In the genomic region with DNA sequence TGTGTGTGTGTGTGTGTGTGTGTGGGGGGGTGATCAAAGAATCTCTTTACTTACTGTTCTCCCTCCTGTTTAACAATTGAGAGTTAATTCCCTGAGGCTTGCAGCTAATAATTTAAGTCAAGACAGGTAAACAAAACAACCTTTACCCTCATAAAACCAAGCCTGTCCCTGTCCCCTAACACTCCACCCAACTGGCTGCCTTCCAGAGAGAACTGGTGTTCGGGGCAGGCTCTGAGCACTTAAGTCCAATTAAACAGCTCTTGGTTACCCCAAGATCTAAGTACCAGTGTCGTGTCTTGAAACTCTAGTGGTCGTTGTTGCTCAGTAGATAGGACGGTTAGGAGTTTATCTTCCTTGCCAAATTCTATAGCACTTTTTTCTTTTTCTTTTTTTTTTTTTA, we compare ENCODE assay signal across 27 mouse cellular contexts.
DNase-seq lines count a peak whose midpoint lies in the region; ATAC-seq lines count a peak whose summit lies in the region.
"Had no signal": no experiment of that assay in that cellular context is flagged by ENCODE, and none has a peak within 500 bp of the region (broad histone marks: within the 10 kb centered on the region; RNA-seq: fewer than 3 reads in every experiment).

No protein-coding gene starts in this region.

- DNase-seq in adrenal gland, postnatal 10 days: peak; percentile 7
- no peak for DNase-seq in adrenal gland, adult 8-10 months
- DNase-seq in kidney, adult 8-10 months: peak; percentile 4 to 25
- DNase-seq in kidney, postnatal 36 days: peak; percentile 13 to 57
- DNase-seq in kidney, postnatal 4 days: no peak
- DNase-seq in right cerebral cortex, postnatal 36 days (ENCODE audit: low spot score in 2 of 2): no peak
- DNase-seq: adrenal gland, postnatal 25 days; cerebellum, adult 11-12 months; cerebellum, adult 8-10 months; cerebellum, postnatal 36 days; embryo, embryonic 11 days; gastrocnemius, postnatal 25 days; heart, adult 18-20 months; heart, postnatal 10 days; heart, postnatal 36 days had no signal

- H3K4me3 ChIP-seq in kidney, embryonic 14.5 days (ENCODE audit: low read length): no peak overlapping the region
- H3K4me3 ChIP-seq in intestine, embryonic 16.5 days (ENCODE audit: low read length): no peak overlapping the region
- H3K4me3 ChIP-seq: embryonic facial prominence, embryonic 10.5 days; embryonic facial prominence, embryonic 13.5 days; erythroblast, embryonic 14.5 days; forebrain, embryonic 12.5 days; forebrain, embryonic 15.5 days; heart, embryonic 12.5 days; heart, embryonic 15.5 days; hindbrain, embryonic 10.5 days; hindbrain, embryonic 13.5 days had no signal

- ATAC-seq in kidney, embryonic 14.5 days (ENCODE audit: low FRiP score, low TSS enrichment): no peak
- ATAC-seq in intestine, embryonic 16.5 days: peak; percentile 56
- ATAC-seq: forebrain, embryonic 15.5 days; Patski had no signal

- H3K9ac ChIP-seq in kidney, embryonic 14.5 days (ENCODE audit: low read depth, low read length): no peak overlapping the region
- no peak overlapping the region for H3K9ac ChIP-seq in intestine, embryonic 16.5 days (ENCODE audit: low read depth, low read length)
- H3K9ac ChIP-seq: embryonic facial prominence, embryonic 13.5 days; forebrain, embryonic 12.5 days; forebrain, embryonic 15.5 days; heart, embryonic 12.5 days; heart, embryonic 15.5 days; hindbrain, embryonic 13.5 days had no signal

- 63% methylated on average over 4 of the region's 4 CpGs for WGBS in kidney, embryonic 14.5 days
- WGBS in intestine, embryonic 16.5 days: 54% methylated on average over 4 of the region's 4 CpGs

- no peaks in the 10 kb centered on the region for H3K4me1 ChIP-seq in kidney, embryonic 14.5 days (ENCODE audit: control insufficient read depth, insufficient read depth, low read length)
- no peaks in the 10 kb centered on the region; the same call in 1 of the 2 replicates for H3K4me1 ChIP-seq in intestine, embryonic 16.5 days (ENCODE audit: control insufficient read depth, insufficient read depth, low read length)
- H3K4me1 ChIP-seq: embryonic facial prominence, embryonic 13.5 days; forebrain, embryonic 12.5 days; forebrain, embryonic 15.5 days; heart, embryonic 15.5 days; hindbrain, embryonic 10.5 days; hindbrain, embryonic 13.5 days had no signal

- H3K36me3 ChIP-seq in kidney, embryonic 14.5 days (ENCODE audit: control insufficient read depth, insufficient read depth, low read length): no peaks in the 10 kb centered on the region
- H3K36me3 ChIP-seq in intestine, embryonic 16.5 days (ENCODE audit: control insufficient read depth, insufficient read depth, low read length): no peaks in the 10 kb centered on the region
- H3K36me3 ChIP-seq: embryonic facial prominence, embryonic 10.5 days; embryonic facial prominence, embryonic 13.5 days; forebrain, embryonic 12.5 days; forebrain, embryonic 15.5 days; heart, embryonic 12.5 days; heart, embryonic 15.5 days; hindbrain, embryonic 10.5 days; hindbrain, embryonic 13.5 days had no signal

- no peaks in the 10 kb centered on the region for H3K27me3 ChIP-seq in kidney, embryonic 14.5 days (ENCODE audit: control insufficient read depth, insufficient read depth, low read length)
- H3K27me3 ChIP-seq in intestine, embryonic 16.5 days (replicated peaks; ENCODE audit: control insufficient read depth, insufficient read depth, low read length): no peaks in the 10 kb centered on the region
- H3K27me3 ChIP-seq: embryonic facial prominence, embryonic 13.5 days; forebrain, embryonic 12.5 days; forebrain, embryonic 15.5 days; heart, embryonic 12.5 days; heart, embryonic 15.5 days; hindbrain, embryonic 13.5 days; Patski had no signal

- H3K9me3 ChIP-seq in kidney, embryonic 14.5 days (ENCODE audit: control insufficient read depth, low read length): no peaks in the 10 kb centered on the region
- no peaks in the 10 kb centered on the region for H3K9me3 ChIP-seq in intestine, embryonic 16.5 days (ENCODE audit: control insufficient read depth, low read length)
- H3K9me3 ChIP-seq: embryonic facial prominence, embryonic 10.5 days; embryonic facial prominence, embryonic 13.5 days; forebrain, embryonic 12.5 days; forebrain, embryonic 15.5 days; heart, embryonic 12.5 days; heart, embryonic 15.5 days; hindbrain, embryonic 10.5 days; hindbrain, embryonic 13.5 days had no signal

- H3K27ac ChIP-seq in kidney, embryonic 14.5 days (ENCODE audit: low read depth, low read length): no peak overlapping the region
- no peak overlapping the region for H3K27ac ChIP-seq in intestine, embryonic 16.5 days (ENCODE audit: low read length)
- H3K27ac ChIP-seq: embryonic facial prominence, embryonic 10.5 days; embryonic facial prominence, embryonic 13.5 days; forebrain, embryonic 12.5 days; forebrain, embryonic 15.5 days; heart, embryonic 15.5 days; hindbrain, embryonic 10.5 days; hindbrain, embryonic 13.5 days had no signal

- no peak overlapping the region for H3K4me2 ChIP-seq in kidney, embryonic 14.5 days (replicated peaks; ENCODE audit: low read depth, low read length)
- H3K4me2 ChIP-seq in intestine, embryonic 16.5 days (ENCODE audit: low read depth, low read length): no peak overlapping the region
- H3K4me2 ChIP-seq: embryonic facial prominence, embryonic 13.5 days; forebrain, embryonic 12.5 days; forebrain, embryonic 15.5 days; heart, embryonic 12.5 days; heart, embryonic 15.5 days; hindbrain, embryonic 13.5 days had no signal

Comparison
In these comparisons a context has a peak if more than half of its experiments do, and no peak if none do; other contexts are left out.
1. DNase-seq: peak in adrenal gland, postnatal 10 days (single experiment), kidney, adult 8-10 months (2 of 2) and kidney, postnatal 36 days (2 of 2); none in adrenal gland, adult 8-10 months (single experiment), kidney, postnatal 4 days (0 of 2) and right cerebral cortex, postnatal 36 days (0 of 2).